Mouse (Mus musculus) urinary bladder, postnatal 0 days (tissue): Measurements from ENCODE around the gene Polr2m. TPM values are rescaled to one million over a fixed set of nuclear protein-coding genes. Genes with fewer than 3 reads are reported as not detected.

ENCODE experiments used
- polyA plus RNA-seq: library from polyadenylated mRNA; unstranded; fragments of >200 nt; fragmentation: Nextera tagmentation; extraction: Ambion mirVana; gene quantifications from 2 replicates; pipeline ENCODE4 v1.2.1, GENCODE M21; 2015

The Polr2m gene
- polyA plus RNA-seq, result 170 and 186 TPM in 2 replicates

GRCm38 (mm10) chr9:71485475-71486094, at the start of gene Polr2m:
Gene Polr2m, minus strand, starts transcription at chr9:71485935.

Other genes with a start within 250 kb of the Polr2m start
- 37.1 and 42.1 TPM in 2 replicates for gene Myzap, start 106.4 kb upstream of the Polr2m start, polyA plus RNA-seq